Mouse (Mus musculus): ENCODE measurements at regions not wholly inside any gene's neighbourhood (a gene's known extent, or its start where the extent isn't known, plus 50 kb on each side); places are given as distances from the start of the nearest gene placed in this dataset.

DNA sequence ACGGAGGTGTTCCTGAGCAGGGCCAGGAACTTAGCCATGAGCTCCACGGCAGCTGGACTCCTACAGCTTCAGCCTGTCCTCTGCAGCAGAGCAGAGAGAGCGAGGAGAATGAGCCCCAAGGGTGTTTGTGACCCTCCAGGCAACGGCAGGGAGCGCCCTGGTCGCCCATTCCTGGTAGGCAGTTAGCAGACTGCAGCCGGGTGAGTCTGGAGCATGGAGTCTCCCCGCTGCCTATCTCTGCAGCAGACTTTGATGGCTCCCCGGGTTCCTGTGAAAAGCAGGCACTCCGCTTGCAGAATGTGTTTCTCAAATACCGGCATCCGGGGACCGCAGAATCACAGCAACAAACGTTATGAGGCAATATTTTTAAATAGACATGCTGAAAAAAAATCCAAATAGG, 67.2 kb upstream of the Smyd2 start:
- TF ChIP-seq CTCF (IDR thresholded peaks at IDR 0.05; ENCODE audit: extremely low read depth, insufficient read depth, low read length), result no peak
- no peak for TF ChIP-seq POLR2A (IDR thresholded peaks at IDR 0.05; ENCODE audit: extremely low read depth, insufficient read depth, low read length)
